Mouse (Mus musculus): ENCODE measurements at regions not wholly inside any gene's neighbourhood (a gene's known extent, or its start where the extent isn't known, plus 50 kb on each side); places are given as distances from the start of the nearest gene placed in this dataset.
A peak's percentile ranks its signal among the peaks of the same experiment; 100 is the strongest.

- TF ChIP-seq EP300 (IDR thresholded peaks at IDR 0.05; ENCODE audit: insufficient read depth, low read depth, low read length) (no peak), CTCF (IDR thresholded peaks at IDR 0.05) (no peak), POLR2A (IDR thresholded peaks at IDR 0.05; ENCODE audit: insufficient read depth, low read depth, low read length) (no peak)
- intact Hi-C loops (cut with DNase I): no loop called here
Measured at GRCm38 (mm10) chr10:70825451-70825850, 169.7 kb upstream of the Phyhipl start.

GRCm38 (mm10) chr10:70824461-70824860 is 168.7 kb upstream of the Phyhipl start:
- Histone ChIP-seq H3K27me3 (ENCODE audit: control insufficient read depth, insufficient read depth, low read length) (no peaks in the 10 kb centered on the region), H3K79me2 (replicated peaks; ENCODE audit: control insufficient read depth, insufficient read depth, low read length) (no peaks in the 10 kb centered on the region), H3K9ac (ENCODE audit: low read depth, low read length) (no peak overlapping the region), H3K4me3 (no peak overlapping the region), H3K27ac (no peak overlapping the region; the same call in 1 of the 2 replicates), H3K36me3 (ENCODE audit: control insufficient read depth, insufficient read depth, low read length) (no peaks in the 10 kb centered on the region), H3K4me1 (ENCODE audit: control insufficient read depth, insufficient read depth, low read length) (no peaks in the 10 kb centered on the region)
- TF ChIP-seq CTCF (IDR thresholded peaks at IDR 0.05) (no peak), EP300 (IDR thresholded peaks at IDR 0.05; ENCODE audit: insufficient read depth, low read depth, low read length) (no peak), POLR2A (IDR thresholded peaks at IDR 0.05; ENCODE audit: insufficient read depth, low read depth, low read length) (no peak)
- 56% methylated on average over 5 of the region's 5 CpGs for WGBS
- DNase-seq: peak; percentile 31 to 66
- intact Hi-C loops (cut with DNase I): no loop called here

More at GRCm38 (mm10) chr10:70825451-70825850, 169.7 kb upstream of the Phyhipl start:
- H3K9ac ChIP-seq (ENCODE audit: low read depth, low read length): no peak overlapping the region
- no peaks in the 10 kb centered on the region for H3K36me3 ChIP-seq (ENCODE audit: control insufficient read depth, insufficient read depth, low read length)
- 74% methylated on average over 4 of the region's 4 CpGs for WGBS
- no peak for DNase-seq
- H3K27ac ChIP-seq: no peak overlapping the region
- H3K27me3 ChIP-seq (ENCODE audit: control insufficient read depth, insufficient read depth, low read length): no peaks in the 10 kb centered on the region
- no peaks in the 10 kb centered on the region for H3K4me1 ChIP-seq (ENCODE audit: control insufficient read depth, insufficient read depth, low read length)
- no peak overlapping the region for H3K4me3 ChIP-seq
- H3K79me2 ChIP-seq (replicated peaks; ENCODE audit: control insufficient read depth, insufficient read depth, low read length): no peaks in the 10 kb centered on the region

GRCm38 (mm10) chr10:70819951-70820350 is 164.2 kb upstream of the Phyhipl start:
- no peaks in the 10 kb centered on the region for H3K4me1 ChIP-seq (ENCODE audit: control insufficient read depth, insufficient read depth, low read length)
- H3K27me3 ChIP-seq (ENCODE audit: control insufficient read depth, insufficient read depth, low read length): no peaks in the 10 kb centered on the region
- WGBS: 75% methylated on average over 2 of the region's 2 CpGs
- DNase-seq: no peak
- H3K79me2 ChIP-seq (replicated peaks; ENCODE audit: control insufficient read depth, insufficient read depth, low read length): no peaks in the 10 kb centered on the region
- no peaks in the 10 kb centered on the region for H3K36me3 ChIP-seq (ENCODE audit: control insufficient read depth, insufficient read depth, low read length)
- intact Hi-C loops (cut with DNase I): loop anchor here (2.0 to 10.0 kb wide), 2 partner anchors 397 to 455 kb away; no protein-coding TSS in a partner anchor
- H3K4me3 ChIP-seq: no peak overlapping the region
- no peak overlapping the region for H3K27ac ChIP-seq
- TF ChIP-seq CTCF (IDR thresholded peaks at IDR 0.05): no peak
- TF ChIP-seq POLR2A (IDR thresholded peaks at IDR 0.05; ENCODE audit: insufficient read depth, low read depth, low read length): no peak
- TF ChIP-seq EP300 (IDR thresholded peaks at IDR 0.05; ENCODE audit: insufficient read depth, low read depth, low read length): no peak
- no peak overlapping the region for H3K9ac ChIP-seq (ENCODE audit: low read depth, low read length)

GRCm38 (mm10) chr10:70814354-70815131 is 158.8 kb upstream of the Phyhipl start:
- intact Hi-C loops (cut with DNase I): loop anchor here (10.0 kb wide), 1 partner anchor 450 kb away; no protein-coding TSS in a partner anchor
- Histone ChIP-seq H3K36me3 (ENCODE audit: control insufficient read depth, insufficient read depth, low read length) (no peaks in the 10 kb centered on the region), H3K79me2 (replicated peaks; ENCODE audit: control insufficient read depth, insufficient read depth, low read length) (no peaks in the 10 kb centered on the region), H3K4me3 (no peak overlapping the region), H3K27ac (peak overlapping the region; percentile 51), H3K27me3 (ENCODE audit: control insufficient read depth, insufficient read depth, low read length) (no peaks in the 10 kb centered on the region), H3K9ac (ENCODE audit: low read depth, low read length) (no peak overlapping the region), H3K4me1 (ENCODE audit: control insufficient read depth, insufficient read depth, low read length) (no peaks in the 10 kb centered on the region)
- WGBS: 36% methylated on average over 15 of the region's 15 CpGs
- TF ChIP-seq CTCF (IDR thresholded peaks at IDR 0.05) (peak; percentile 68), POLR2A (IDR thresholded peaks at IDR 0.05; ENCODE audit: insufficient read depth, low read depth, low read length) (no peak), EP300 (IDR thresholded peaks at IDR 0.05; ENCODE audit: insufficient read depth, low read depth, low read length) (no peak)
- DNase-seq: peak; percentile 28 to 65

GRCm38 (mm10) chr10:70809411-70809810 is 153.6 kb upstream of the Phyhipl start:
- intact Hi-C loops (cut with DNase I): no loop called here
- TF ChIP-seq EP300 (IDR thresholded peaks at IDR 0.05; ENCODE audit: insufficient read depth, low read depth, low read length) (no peak), POLR2A (IDR thresholded peaks at IDR 0.05; ENCODE audit: insufficient read depth, low read depth, low read length) (no peak), CTCF (IDR thresholded peaks at IDR 0.05) (no peak)
- WGBS: 67% methylated on average over 3 of the region's 3 CpGs

GRCm38 (mm10) chr10:70806786-70807385 is 151.1 kb upstream of the Phyhipl start:
- WGBS: 56% methylated on average over 9 of the region's 9 CpGs
- no peaks in the 10 kb centered on the region for H3K79me2 ChIP-seq (replicated peaks; ENCODE audit: control insufficient read depth, insufficient read depth, low read length)
- H3K27ac ChIP-seq: no peak overlapping the region
- intact Hi-C loops (cut with DNase I): no loop called here
- no peaks in the 10 kb centered on the region for H3K4me1 ChIP-seq (ENCODE audit: control insufficient read depth, insufficient read depth, low read length)
- H3K9ac ChIP-seq (ENCODE audit: low read depth, low read length): no peak overlapping the region
- H3K27me3 ChIP-seq (ENCODE audit: control insufficient read depth, insufficient read depth, low read length): no peaks in the 10 kb centered on the region
- no peak overlapping the region for H3K4me3 ChIP-seq
- DNase-seq: no peak
- no peak for TF ChIP-seq EP300 (IDR thresholded peaks at IDR 0.05; ENCODE audit: insufficient read depth, low read depth, low read length)
- no peaks in the 10 kb centered on the region for H3K36me3 ChIP-seq (ENCODE audit: control insufficient read depth, insufficient read depth, low read length)

More at GRCm38 (mm10) chr10:70809411-70809810, 153.6 kb upstream of the Phyhipl start:
- Histone ChIP-seq H3K79me2 (replicated peaks; ENCODE audit: control insufficient read depth, insufficient read depth, low read length) (no peaks in the 10 kb centered on the region), H3K36me3 (ENCODE audit: control insufficient read depth, insufficient read depth, low read length) (no peaks in the 10 kb centered on the region), H3K4me1 (ENCODE audit: control insufficient read depth, insufficient read depth, low read length) (no peaks in the 10 kb centered on the region), H3K27ac (no peak overlapping the region), H3K27me3 (ENCODE audit: control insufficient read depth, insufficient read depth, low read length) (no peaks in the 10 kb centered on the region), H3K9ac (ENCODE audit: low read depth, low read length) (no peak overlapping the region), H3K4me3 (no peak overlapping the region)
- no peak for DNase-seq

All from heart, adult 2 months (tissue).